Mouse (Mus musculus): ENCODE measurements around the gene Eif5a. TPM values are rescaled to one million over a fixed set of nuclear protein-coding genes. Genes with fewer than 3 reads are reported as not detected.
"Not testable (repeated sequence)": the region's sequence is repeated elsewhere in the genome, so short reads cannot be mapped to it uniquely, and the experiment has no call there.

Gene Eif5a
- total RNA-seq, 2 experiments from 2014 or later: 413 to 433 TPM

- H3K4me3 ChIP-seq: no peak overlapping the region
- no peak for DNase-seq
- intact Hi-C loops (cut with DNase I): no loop called here
- TF ChIP-seq CTCF (IDR thresholded peaks at IDR 0.05): peak; percentile 29; the same call in 1 of the 2 replicates
- no peak overlapping the region for H3K27ac ChIP-seq
These were observed 34.5 kb upstream of the Eif5a start for GRCm38 (mm10) chr11:69956218-69956617.

GRCm38 (mm10) chr11:69955618-69956017 is 33.9 kb upstream of the Eif5a start:
- intact Hi-C loops (cut with DNase I); DNase-seq; H3K4me3 ChIP-seq: not testable (repeated sequence)
- peak overlapping the region; percentile 12; the same call in 1 of the 2 replicates for H3K27ac ChIP-seq

- intact Hi-C loops (cut with DNase I): no loop called here
- Histone ChIP-seq H3K27ac (no peak overlapping the region), H3K4me3 (no peak overlapping the region)
- no peak for DNase-seq
- no peak for TF ChIP-seq CTCF (IDR thresholded peaks at IDR 0.05)
These were observed 31.6 kb upstream of the Eif5a start for GRCm38 (mm10) chr11:69953267-69953915.

- Histone ChIP-seq H3K27ac (no peak overlapping the region), H3K4me3 (no peak overlapping the region)
- TF ChIP-seq CTCF (IDR thresholded peaks at IDR 0.05): peak; percentile 23; the same call in 1 of the 2 replicates
- intact Hi-C loops (cut with DNase I): no loop called here
- no peak for DNase-seq
These were observed 30.5 kb upstream of the Eif5a start for GRCm38 (mm10) chr11:69952274-69952673.

GRCm38 (mm10) chr11:69950807-69951459 is 29.2 kb upstream of the Eif5a start:
- intact Hi-C loops (cut with DNase I): loop anchor here (2.0 kb wide), 1 partner anchor 28 kb away; no protein-coding TSS in a partner anchor

GRCm38 (mm10) chr11:69948763-69949150 is 27.0 kb upstream of the Eif5a start:
- Histone ChIP-seq H3K4me3 (peak overlapping the region; percentile 88), H3K27ac (peak overlapping the region; percentile 94)
- intact Hi-C loops (cut with DNase I): loop anchor here (1.0 kb wide), 1 partner anchor 14 kb away; no protein-coding TSS in a partner anchor
- DNase-seq: peak; percentile 93
- TF ChIP-seq CTCF (IDR thresholded peaks at IDR 0.05): peak; percentile 98

More at GRCm38 (mm10) chr11:69950807-69951459, 29.2 kb upstream of the Eif5a start:
- no peak overlapping the region for H3K4me3 ChIP-seq
- DNase-seq: peak; percentile 51
- peak; percentile 49 for TF ChIP-seq CTCF (IDR thresholded peaks at IDR 0.05)
- H3K27ac ChIP-seq: no peak overlapping the region

GRCm38 (mm10) chr11:69948066-69948762 is 26.5 kb upstream of the Eif5a start, which contains the start of gene Slc2a4:
Slc2a4 (minus strand) TSS chr11:69948188.
- DNase-seq: peak; percentile 98
- peak within 1 kb of the TSS; percentile 94 for H3K27ac ChIP-seq
- intact Hi-C loops (cut with DNase I): no loop called here
- no peak for TF ChIP-seq CTCF (IDR thresholded peaks at IDR 0.05)
- peak within 1 kb of the TSS; percentile 88 for H3K4me3 ChIP-seq

GRCm38 (mm10) chr11:69947337-69948065 is 25.7 kb upstream of the Eif5a start:
- H3K4me3 ChIP-seq: peak overlapping the region; percentile 88
- intact Hi-C loops (cut with DNase I): no loop called here
- peak; percentile 93 for DNase-seq

GRCm38 (mm10) chr11:69945997-69946891 is 24.5 kb upstream of the Eif5a start:
- TF ChIP-seq CTCF (IDR thresholded peaks at IDR 0.05): no peak
- intact Hi-C loops (cut with DNase I): no loop called here
- DNase-seq: peak; percentile 65
- H3K27ac ChIP-seq: peak overlapping the region; percentile 94
- peak overlapping the region; percentile 88 for H3K4me3 ChIP-seq

More at GRCm38 (mm10) chr11:69947337-69948065, 25.7 kb upstream of the Eif5a start:
- peak overlapping the region; percentile 94 for H3K27ac ChIP-seq
- TF ChIP-seq CTCF (IDR thresholded peaks at IDR 0.05): no peak

- TF ChIP-seq CTCF (IDR thresholded peaks at IDR 0.05): no peak
- peak; percentile 38 for DNase-seq
- intact Hi-C loops (cut with DNase I): no loop called here
- peak overlapping the region; percentile 88 for H3K4me3 ChIP-seq
- H3K27ac ChIP-seq: peak overlapping the region; percentile 94
These were observed 23.5 kb upstream of the Eif5a start for GRCm38 (mm10) chr11:69945216-69945615.

- TF ChIP-seq CTCF (IDR thresholded peaks at IDR 0.05): no peak
- intact Hi-C loops (cut with DNase I): no loop called here
- peak; percentile 58 for DNase-seq
- H3K4me3 ChIP-seq: no peak overlapping the region
- H3K27ac ChIP-seq: peak overlapping the region; percentile 83
These were observed 19.2 kb upstream of the Eif5a start for GRCm38 (mm10) chr11:69940962-69941361.

Data from gastrocnemius, adult 2 months (tissue).